Mouse (Mus musculus) intestine, embryonic 14.5 days (tissue): Measurements from ENCODE around the gene Pkn2. TPM values are rescaled to one million over a fixed set of nuclear protein-coding genes. Genes with fewer than 3 reads are reported as not detected.

Experiments
- ATAC-seq: fragments of 200-750 bp; cut with Nextera tagmentation; replicated peaks from 2 replicates; pipeline ENCODE4 v1.8.0; 2017; ENCODE audit warnings: low read depth, moderate number of reproducible peaks, moderate TSS enrichment, moderate library complexity; ENCODE audit not compliant: low FRiP score, low TSS enrichment
- DNase-seq: peaks from one replicate; pipeline ENCODE4 v3.0.0-alpha.2; 2018; ENCODE audit warnings: low spot score
- H3K27ac ChIP-seq: fragments of 300-500 bp; sonication (generic); 2 replicates; pipeline ENCODE4 v1.5.1; 2014; ENCODE audit warnings: low read depth, mild to moderate bottlenecking, control low read depth
- H3K27me3 ChIP-seq: fragments of 300-500 bp; sonication (generic); replicated peaks from 2 replicates; pipeline ENCODE4 v1.6.1; 2014; ENCODE audit warnings: low read length, control low read depth; ENCODE audit not compliant: control insufficient read depth, insufficient read depth
- H3K36me3 ChIP-seq: fragments of 300-500 bp; sonication (generic); 2 replicates; pipeline ENCODE4 v1.6.1; 2014; ENCODE audit warnings: low read length, control low read depth; ENCODE audit not compliant: control insufficient read depth, insufficient read depth
- H3K4me1 ChIP-seq: fragments of 300-500 bp; sonication (generic); replicated peaks from 2 replicates; pipeline ENCODE4 v1.6.1; 2014; ENCODE audit warnings: low read length, control low read depth, mixed read lengths; ENCODE audit not compliant: control insufficient read depth, insufficient read depth
- H3K4me2 ChIP-seq: fragments of 300-500 bp; sonication (generic); 2 replicates; pipeline ENCODE4 v1.6.1; 2014; ENCODE audit warnings: low read length
- H3K4me3 ChIP-seq: fragments of 300-500 bp; sonication (generic); 2 replicates; pipeline ENCODE4 v1.5.1; 2014; ENCODE audit warnings: low read depth, low read length, control low read depth, mixed read lengths
- H3K9ac ChIP-seq: fragments of 300-500 bp; sonication (generic); 2 replicates; pipeline ENCODE4 v1.6.1; 2014; ENCODE audit warnings: mild to moderate bottlenecking, low read length
- H3K9me3 ChIP-seq: fragments of 300-500 bp; sonication (generic); 2 replicates; pipeline ENCODE4 v1.6.1; 2016; ENCODE audit warnings: low read length, control low read depth; ENCODE audit not compliant: control insufficient read depth
- WGBS: fragments of 180-500 bp; shearing (Covaris S2); extraction: QIAGEN DNeasy Blood & Tissue Kit; methylation state at CpG from one replicate; pipeline ENCODE4 v1.1.7; 2014; 5-methylcytosine and 5-hydroxymethylcytosine counted together
- polyA plus RNA-seq: library from polyadenylated mRNA; unstranded; fragments of >200 nt; fragmentation: Nextera tagmentation; extraction: Ambion mirVana; gene quantifications from 2 replicates; pipeline ENCODE4 v1.2.1, GENCODE M21; 2014

Pkn2 gene
- polyA plus RNA-seq, 1 experiment from 2014 or later = 51.5 TPM

GRCm38 (mm10) chr3:142743973-142744898, 137.6 kb downstream of the Pkn2 start:
- no peak overlapping the region for H3K4me3 ChIP-seq
- no peaks in the 10 kb centered on the region for H3K36me3 ChIP-seq
- peak; percentile 17; the same call in 1 of the 2 replicates for ATAC-seq
- no peaks in the 10 kb centered on the region for H3K4me1 ChIP-seq
- H3K27ac ChIP-seq = no peak overlapping the region
- H3K9me3 ChIP-seq = no peaks in the 10 kb centered on the region
- H3K27me3 ChIP-seq = no peaks in the 10 kb centered on the region
- no peak overlapping the region for H3K4me2 ChIP-seq
- no peak for DNase-seq
- H3K9ac ChIP-seq = no peak overlapping the region
- WGBS = 60% methylated on average over 21 of the region's 21 CpGs

Other genes starting within 250 kb of the Pkn2 start
- 19.3 and 20.5 TPM in 2 replicates for gene Kyat3, start 181.0 kb downstream of the Pkn2 start, polyA plus RNA-seq
- gene Gtf2b, start 117.0 kb downstream of the Pkn2 start, polyA plus RNA-seq = 69.0 and 71.8 TPM in 2 replicates